Mouse (Mus musculus) neural tube, embryonic 13.5 days (tissue): Measurements from ENCODE around the gene Eps8l2. TPM values are rescaled to one million over a fixed set of nuclear protein-coding genes. Genes with fewer than 3 reads are reported as not detected.

Experiments
- ATAC-seq: fragments of 200-750 bp; cut with Nextera tagmentation; 2 replicates; pipeline ENCODE4 v1.8.0; 2017; ENCODE audit warnings: low read depth, mild to moderate bottlenecking, moderate TSS enrichment, moderate library complexity
- H3K27ac ChIP-seq: fragments of 300-500 bp; sonication (generic); replicated peaks from 2 replicates; pipeline ENCODE4 v1.5.1; 2015; ENCODE audit warnings: moderate library complexity, mild to moderate bottlenecking, inconsistent platforms
- H3K27me3 ChIP-seq: fragments of 300-500 bp; sonication (generic); 2 replicates; pipeline ENCODE4 v1.6.1; 2015; ENCODE audit warnings: mild to moderate bottlenecking, inconsistent platforms
- H3K36me3 ChIP-seq: fragments of 300-500 bp; sonication (generic); 2 replicates; pipeline ENCODE4 v1.6.1; 2015; ENCODE audit warnings: mild to moderate bottlenecking, inconsistent platforms
- H3K4me1 ChIP-seq: fragments of 300-500 bp; sonication (generic); replicated peaks from 2 replicates; pipeline ENCODE4 v1.6.1; 2015; ENCODE audit warnings: inconsistent platforms
- H3K4me2 ChIP-seq: fragments of 300-500 bp; sonication (generic); 2 replicates; pipeline ENCODE4 v1.6.1; 2015; ENCODE audit warnings: inconsistent platforms, mild to moderate bottlenecking, moderate library complexity
- H3K4me3 ChIP-seq: fragments of 300-500 bp; sonication (generic); 2 replicates; pipeline ENCODE4 v1.5.1; 2015; ENCODE audit warnings: mild to moderate bottlenecking, inconsistent platforms
- H3K9ac ChIP-seq: fragments of 300-500 bp; sonication (generic); 2 replicates; pipeline ENCODE4 v1.6.1; 2015; ENCODE audit warnings: moderate library complexity, mild to moderate bottlenecking, inconsistent platforms
- H3K9me3 ChIP-seq: fragments of 300-500 bp; sonication (generic); 2 replicates; pipeline ENCODE4 v1.6.1; 2016; ENCODE audit warnings: inconsistent platforms
- WGBS: fragments of 180-500 bp; shearing (Covaris S2); methylation state at CpG from one replicate; pipeline ENCODE4 v1.1.7; 2015; 5-methylcytosine and 5-hydroxymethylcytosine counted together
- polyA plus RNA-seq: library from polyadenylated mRNA; unstranded; fragments of >200 nt; fragmentation: Nextera tagmentation; extraction: Ambion mirVana; gene quantifications from 2 replicates; pipeline ENCODE4 v1.2.1, GENCODE M21; 2015

The Eps8l2 gene
- polyA plus RNA-seq, 1 experiment from 2014 or later = 0.43 TPM

DNA sequence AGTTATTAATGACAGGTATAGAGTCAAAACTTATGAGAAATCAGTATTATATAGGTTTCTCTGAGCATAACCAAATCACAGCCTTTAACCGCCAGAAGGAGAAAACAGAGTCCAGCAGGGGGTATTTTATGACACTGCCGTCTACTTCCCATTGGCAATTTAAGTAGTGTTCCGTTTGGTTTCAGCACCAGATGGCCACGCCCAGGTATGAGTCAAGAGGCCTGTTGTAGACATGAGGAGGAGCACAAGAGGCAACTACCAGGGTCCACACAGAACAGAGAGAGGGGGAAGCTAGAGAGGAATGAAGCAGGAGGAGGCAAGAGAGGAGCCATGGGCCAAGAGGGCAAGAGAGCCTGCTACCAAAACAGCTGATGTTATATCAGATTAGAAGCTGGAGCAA is 40.9 kb downstream of the Eps8l2 start:
- no peaks in the 10 kb centered on the region for H3K36me3 ChIP-seq
- 27% methylated on average over 4 of the region's 4 CpGs for WGBS

GRCm38 (mm10) chr7:141381068-141381835 is 42.6 kb downstream of the Eps8l2 start:
- Histone ChIP-seq H3K27ac (no peak overlapping the region), H3K9me3 (no peaks in the 10 kb centered on the region), H3K4me3 (no peak overlapping the region), H3K36me3 (no peaks in the 10 kb centered on the region), H3K4me1 (no peaks in the 10 kb centered on the region), H3K9ac (no peak overlapping the region), H3K4me2 (no peak overlapping the region), H3K27me3 (peaks cover 4% of the 10 kb centered on the region; the same call in 1 of the 2 replicates)
- 88% methylated on average over 4 of the region's 4 CpGs for WGBS
- ATAC-seq = no peak

More for the DNA sequence above, 40.9 kb downstream of the Eps8l2 start:
- no peaks in the 10 kb centered on the region for H3K9me3 ChIP-seq
- ATAC-seq = no peak
- H3K27me3 ChIP-seq = peaks cover 4% of the 10 kb centered on the region; the same call in 1 of the 2 replicates
- H3K4me3 ChIP-seq = no peak overlapping the region
- no peak overlapping the region for H3K9ac ChIP-seq
- H3K27ac ChIP-seq = no peak overlapping the region
- H3K4me1 ChIP-seq = no peaks in the 10 kb centered on the region
- no peak overlapping the region for H3K4me2 ChIP-seq

GRCm38 (mm10) chr7:141387807-141388486 is 49.3 kb downstream of the Eps8l2 start:
- no peak overlapping the region for H3K27ac ChIP-seq
- H3K9ac ChIP-seq = no peak overlapping the region
- H3K4me2 ChIP-seq = no peak overlapping the region
- H3K27me3 ChIP-seq = peaks cover 21% of the 10 kb centered on the region
- 57% methylated on average over 2 of the region's 2 CpGs for WGBS
- H3K36me3 ChIP-seq = no peaks in the 10 kb centered on the region
- no peak overlapping the region for H3K4me3 ChIP-seq
- H3K9me3 ChIP-seq = no peaks in the 10 kb centered on the region
- no peak for ATAC-seq
- H3K4me1 ChIP-seq = peaks cover 13% of the 10 kb centered on the region

DNA sequence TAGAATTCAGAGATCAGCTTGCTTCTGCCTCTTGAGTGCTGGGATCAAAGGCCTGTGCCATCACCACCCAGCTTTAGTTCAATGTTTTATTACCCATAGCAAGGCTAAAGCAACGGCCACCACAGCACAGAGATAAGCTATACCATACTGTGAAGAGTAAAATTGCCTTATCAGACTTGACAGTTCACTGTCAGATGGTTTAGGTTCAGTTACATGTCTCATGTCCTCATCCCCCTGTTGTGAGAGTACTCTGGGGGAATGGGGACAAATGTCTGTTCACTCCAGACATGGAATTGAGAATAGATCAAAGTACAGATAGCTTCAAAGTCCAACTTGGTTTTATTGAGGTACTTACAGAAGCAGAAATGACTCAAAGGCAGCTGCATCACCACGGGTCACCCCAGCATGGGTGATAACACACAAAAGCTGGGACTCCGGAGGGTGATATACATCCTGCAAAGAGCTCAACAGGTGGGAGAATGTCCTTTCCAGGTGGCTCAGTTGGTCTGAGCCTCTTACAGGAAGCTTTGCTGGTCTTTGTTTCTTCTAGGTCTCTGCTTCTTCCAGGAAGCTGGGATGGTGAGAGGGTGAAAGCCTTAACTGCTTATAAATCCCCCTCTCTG is 49.9 kb downstream of the Eps8l2 start:
- H3K36me3 ChIP-seq = no peaks in the 10 kb centered on the region
- peaks cover 17% of the 10 kb centered on the region for H3K27me3 ChIP-seq
- no peak overlapping the region for H3K4me3 ChIP-seq
- no peak overlapping the region for H3K27ac ChIP-seq
- no peaks in the 10 kb centered on the region for H3K9me3 ChIP-seq
- H3K9ac ChIP-seq = no peak overlapping the region
- H3K4me2 ChIP-seq = no peak overlapping the region
- 30% methylated on average over 3 of the region's 3 CpGs for WGBS
- H3K4me1 ChIP-seq = peaks cover 17% of the 10 kb centered on the region
- no peak for ATAC-seq

GRCm38 (mm10) chr7:141390326-141391259 is 51.9 kb downstream of the Eps8l2 start:
- Histone ChIP-seq H3K9ac (no peak overlapping the region), H3K36me3 (no peaks in the 10 kb centered on the region), H3K4me2 (peak overlapping the region; percentile 95), H3K27me3 (peaks cover 17% of the 10 kb centered on the region), H3K4me3 (no peak overlapping the region), H3K4me1 (peaks cover 17% of the 10 kb centered on the region), H3K27ac (no peak overlapping the region), H3K9me3 (no peaks in the 10 kb centered on the region)
- ATAC-seq = no peak
- WGBS = 57% methylated on average over 9 of the region's 9 CpGs

DNA sequence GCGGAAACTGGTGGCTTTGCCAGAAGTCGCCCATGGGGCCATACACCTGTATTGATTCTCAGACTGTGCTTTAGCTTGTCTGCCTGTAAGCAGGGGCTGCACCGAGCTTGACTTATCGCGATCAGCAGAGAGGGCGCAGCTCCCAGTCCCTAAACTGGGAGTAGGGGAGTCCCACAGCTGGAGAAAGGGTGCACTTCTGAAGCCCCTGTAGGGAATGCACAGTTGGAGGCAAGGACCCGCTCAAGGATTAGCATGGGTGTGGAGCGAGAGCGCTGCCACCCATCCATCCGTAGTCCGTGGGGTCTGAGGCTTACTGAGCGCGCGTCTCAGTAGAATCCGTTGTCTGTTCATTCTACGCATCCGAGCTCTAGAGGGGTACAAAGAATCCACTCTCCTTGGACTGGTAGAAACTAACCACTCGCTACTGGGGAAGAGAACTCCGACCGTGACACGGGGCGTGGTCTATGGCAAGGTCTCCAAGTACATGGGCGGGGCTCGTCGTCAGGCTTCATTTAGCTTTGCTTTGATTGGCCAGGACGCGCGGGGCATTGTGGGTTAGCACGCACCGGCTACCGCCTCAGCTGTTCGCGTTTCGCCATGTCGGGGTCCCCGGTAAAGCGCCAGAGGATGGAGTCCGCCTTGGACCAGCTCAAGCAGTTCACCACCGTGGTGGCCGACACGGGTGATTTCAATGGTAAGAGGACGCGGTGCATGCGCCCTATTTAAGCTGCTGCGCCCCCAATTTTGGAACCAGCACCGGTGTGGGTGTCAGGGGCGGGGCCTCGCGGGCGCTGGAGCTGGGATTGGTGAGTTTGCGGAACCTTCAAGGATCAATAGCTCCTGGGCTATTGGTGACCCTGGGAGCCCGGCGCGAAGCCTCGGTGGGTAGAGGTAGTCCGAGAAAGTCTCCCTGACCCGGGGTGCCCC is 53.2 kb downstream of the Eps8l2 start, which contains the start of gene Taldo1:
TSS of gene Taldo1 (plus strand) at position 575 of the 927 bp plus-strand sequence.
- Histone ChIP-seq H3K27me3 (peaks cover 17% of the 10 kb centered on the region), H3K4me1 (peaks cover 17% of the 10 kb centered on the region), H3K9me3 (no peaks in the 10 kb centered on the region), H3K9ac (peak within 1 kb of the TSS; percentile 80), H3K36me3 (peaks cover 11% of the 10 kb centered on the region), H3K27ac (peak within 1 kb of the TSS; percentile 87), H3K4me2 (peak within 1 kb of the TSS; percentile 95), H3K4me3 (peak within 1 kb of the TSS; percentile 71)
- WGBS = under 1% methylated on average over 57 of the region's 57 CpGs
- ATAC-seq = peak; percentile 92

- Histone ChIP-seq H3K27ac (peak overlapping the region; percentile 87), H3K36me3 (peaks cover 16% of the 10 kb centered on the region), H3K4me1 (peaks cover 17% of the 10 kb centered on the region), H3K27me3 (peaks cover 17% of the 10 kb centered on the region), H3K9me3 (no peaks in the 10 kb centered on the region), H3K9ac (peak overlapping the region; percentile 80), H3K4me2 (peak overlapping the region; percentile 95), H3K4me3 (peak overlapping the region; percentile 71)
- WGBS = 30% methylated on average over 9 of the region's 9 CpGs
- ATAC-seq = no peak; the same call in 1 of the 2 replicates
Observed at GRCm38 (mm10) chr7:141392552-141393222, 54.0 kb downstream of the Eps8l2 start.

- no peak for ATAC-seq
- Histone ChIP-seq H3K9ac (no peak overlapping the region), H3K36me3 (peaks cover 31% of the 10 kb centered on the region), H3K4me1 (peaks cover 17% of the 10 kb centered on the region), H3K27me3 (peaks cover 11% of the 10 kb centered on the region), H3K4me3 (no peak overlapping the region), H3K9me3 (no peaks in the 10 kb centered on the region), H3K4me2 (no peak overlapping the region), H3K27ac (no peak overlapping the region)
- WGBS = 79% methylated on average over 7 of the region's 7 CpGs
Observed at GRCm38 (mm10) chr7:141394158-141394557, 55.5 kb downstream of the Eps8l2 start.

- ATAC-seq = no peak
- Histone ChIP-seq H3K27me3 (peaks cover 7% of the 10 kb centered on the region), H3K9ac (no peak overlapping the region), H3K27ac (no peak overlapping the region), H3K4me1 (peaks cover 17% of the 10 kb centered on the region), H3K9me3 (no peaks in the 10 kb centered on the region), H3K4me3 (no peak overlapping the region), H3K4me2 (no peak overlapping the region), H3K36me3 (peaks cover 37% of the 10 kb centered on the region)
- 17% methylated on average over 6 of the region's 6 CpGs for WGBS
Observed at GRCm38 (mm10) chr7:141394771-141395170, 56.1 kb downstream of the Eps8l2 start.

DNA sequence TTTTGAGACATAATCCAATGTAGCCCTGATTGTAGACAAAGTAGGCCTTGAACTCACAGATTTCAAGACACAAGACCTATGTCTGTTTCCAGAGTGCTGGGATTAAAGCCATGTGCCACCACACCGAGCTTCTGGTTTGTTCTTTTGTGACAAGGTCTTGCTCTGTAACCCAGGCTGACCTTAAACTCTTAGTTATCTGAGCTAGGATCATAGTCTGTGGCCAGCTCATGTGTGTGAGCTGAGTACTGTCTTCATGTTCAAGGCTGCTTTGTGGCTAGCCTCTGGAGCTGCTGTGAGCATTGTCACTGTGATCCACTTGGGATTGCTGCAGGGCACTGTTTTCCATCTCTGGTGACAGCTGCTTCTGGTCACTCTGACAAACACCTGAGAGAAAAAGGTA is 56.7 kb downstream of the Eps8l2 start:
- no peaks in the 10 kb centered on the region for H3K9me3 ChIP-seq
- peak overlapping the region; percentile 22; the same call in 1 of the 2 replicates for H3K9ac ChIP-seq
- H3K4me1 ChIP-seq = peaks cover 17% of the 10 kb centered on the region
- H3K4me3 ChIP-seq = no peak overlapping the region
- no peak for ATAC-seq
- H3K27me3 ChIP-seq = peaks cover 2% of the 10 kb centered on the region; the same call in 1 of the 2 replicates
- H3K27ac ChIP-seq = no peak overlapping the region
- H3K4me2 ChIP-seq = no peak overlapping the region
- WGBS = 83% methylated on average over 1 of the region's 1 CpGs
- H3K36me3 ChIP-seq = peaks cover 43% of the 10 kb centered on the region
